In genomic region chr16:57433173-57433572, GRCm38 (mm10) we compare ENCODE assay signal across 22 mouse cellular contexts.
"Had no signal": no experiment of that assay in that cellular context is flagged by ENCODE, and none has a peak within 500 bp of the region (broad histone marks: within the 10 kb centered on the region; RNA-seq: fewer than 3 reads in every experiment).

No protein-coding gene starts in this region.

- H3K4me1 ChIP-seq: hindbrain, embryonic 15.5 days had no signal

- ATAC-seq: hindbrain, postnatal 0 days had no signal

- H3K27ac ChIP-seq: heart, embryonic 13.5 days; heart, embryonic 15.5 days; hindbrain, embryonic 13.5 days; hindbrain, embryonic 15.5 days; hindbrain, postnatal 0 days; layer of hippocampus, adult 2 months; left cerebral cortex, adult 2 months; limb, embryonic 10.5 days; limb, embryonic 12.5 days had no signal

- DNase-seq: gastrocnemius, postnatal 14 days; gastrocnemius, postnatal 36 days; heart, adult 18-20 months; heart, postnatal 14 days; heart, postnatal 36 days; kidney, adult 18-20 months; kidney, adult 8-10 months; kidney, postnatal 10 days; kidney, postnatal 25 days; kidney, postnatal 4 days; liver had no signal

- H3K36me3 ChIP-seq: heart, embryonic 13.5 days; heart, embryonic 15.5 days; hindbrain, embryonic 13.5 days; hindbrain, embryonic 15.5 days; limb, embryonic 10.5 days; limb, embryonic 12.5 days had no signal

- H3K27me3 ChIP-seq: heart, embryonic 13.5 days; heart, embryonic 15.5 days; hindbrain, embryonic 13.5 days; hindbrain, embryonic 15.5 days; limb, embryonic 12.5 days had no signal

- H3K9me3 ChIP-seq: heart, embryonic 13.5 days; heart, embryonic 15.5 days; hindbrain, embryonic 13.5 days; hindbrain, embryonic 15.5 days; limb, embryonic 10.5 days; limb, embryonic 12.5 days had no signal

- H3K9ac ChIP-seq: heart, embryonic 13.5 days; heart, embryonic 15.5 days; hindbrain, embryonic 13.5 days; hindbrain, embryonic 15.5 days; limb, embryonic 12.5 days had no signal

- H3K4me2 ChIP-seq: heart, embryonic 11.5 days; heart, embryonic 13.5 days; heart, embryonic 15.5 days; hindbrain, embryonic 13.5 days; hindbrain, embryonic 15.5 days; limb, embryonic 12.5 days; liver, embryonic 11.5 days had no signal

- H3K4me3 ChIP-seq: heart, embryonic 13.5 days; heart, embryonic 15.5 days; hindbrain, embryonic 13.5 days; hindbrain, embryonic 15.5 days; layer of hippocampus, adult 2 months; left cerebral cortex, adult 2 months; limb, embryonic 10.5 days; limb, embryonic 12.5 days had no signal
